Mouse (Mus musculus): Measurements from ENCODE around the gene Rhbdl1.

Rhbdl1 gene

GRCm38 (mm10) chr17:25837076-25837410 is at the start of gene Rhbdl1:
Gene Rhbdl1, minus strand, starts transcription at chr17:25837295.
- DNase-seq (ENCODE audit: low spot score): peak; percentile 84

- no peak for DNase-seq (ENCODE audit: low spot score)
Measured at GRCm38 (mm10) chr17:25886806-25887205, 49.7 kb upstream of the Rhbdl1 start.

- no peak for DNase-seq (ENCODE audit: low spot score)
Measured at GRCm38 (mm10) chr17:25885636-25886035, 48.5 kb upstream of the Rhbdl1 start.

GRCm38 (mm10) chr17:25883824-25884223 is 46.7 kb upstream of the Rhbdl1 start:
- no peak for DNase-seq (ENCODE audit: low spot score)

GRCm38 (mm10) chr17:25883268-25883667 is 46.2 kb upstream of the Rhbdl1 start:
- DNase-seq (ENCODE audit: low spot score): no peak

GRCm38 (mm10) chr17:25882306-25882705 is 45.2 kb upstream of the Rhbdl1 start:
- no peak for DNase-seq (ENCODE audit: low spot score)

- no peak for DNase-seq (ENCODE audit: low spot score)
Measured at GRCm38 (mm10) chr17:25881691-25882090, 44.6 kb upstream of the Rhbdl1 start.

- DNase-seq (ENCODE audit: low spot score): no peak
Measured at GRCm38 (mm10) chr17:25880913-25881641, 44.0 kb upstream of the Rhbdl1 start.

GRCm38 (mm10) chr17:25880196-25880910 is 43.3 kb upstream of the Rhbdl1 start, which contains the start of gene Wfikkn1:
Gene Wfikkn1, minus strand, starts transcription at chr17:25880858.
- no peak for DNase-seq (ENCODE audit: low spot score)

- no peak for DNase-seq (ENCODE audit: low spot score)
Measured at GRCm38 (mm10) chr17:25879750-25880149, 42.7 kb upstream of the Rhbdl1 start.

- DNase-seq (ENCODE audit: low spot score): peak; percentile 74
Measured at GRCm38 (mm10) chr17:25879261-25879660, 42.2 kb upstream of the Rhbdl1 start.

- DNase-seq (ENCODE audit: low spot score): no peak
Measured at GRCm38 (mm10) chr17:25878611-25879180, 41.6 kb upstream of the Rhbdl1 start.

- DNase-seq (ENCODE audit: low spot score): peak; percentile 67
Measured at GRCm38 (mm10) chr17:25877741-25878610, 40.9 kb upstream of the Rhbdl1 start.

- DNase-seq (ENCODE audit: low spot score): no peak
Measured at GRCm38 (mm10) chr17:25877025-25877424, 39.9 kb upstream of the Rhbdl1 start.

- peak; percentile 63 for DNase-seq (ENCODE audit: low spot score)
Measured at GRCm38 (mm10) chr17:25876347-25876915, 39.3 kb upstream of the Rhbdl1 start.

GRCm38 (mm10) chr17:25875171-25876136 is 38.4 kb upstream of the Rhbdl1 start:
- peak; percentile 88 for DNase-seq (ENCODE audit: low spot score)

GRCm38 (mm10) chr17:25874721-25875170 is 37.7 kb upstream of the Rhbdl1 start, which contains the start of gene Mettl26:
Gene Mettl26, plus strand, starts transcription at chr17:25875074.
- peak; percentile 90 for DNase-seq (ENCODE audit: low spot score)

GRCm38 (mm10) chr17:25874148-25874720 is 37.1 kb upstream of the Rhbdl1 start:
- no peak for DNase-seq (ENCODE audit: low spot score)

GRCm38 (mm10) chr17:25873405-25874147 is 36.5 kb upstream of the Rhbdl1 start:
- DNase-seq (ENCODE audit: low spot score): no peak

Measured in testis, postnatal 10 days (tissue).